ENCODE assay signal across 15 mouse cellular contexts in the genomic region with DNA sequence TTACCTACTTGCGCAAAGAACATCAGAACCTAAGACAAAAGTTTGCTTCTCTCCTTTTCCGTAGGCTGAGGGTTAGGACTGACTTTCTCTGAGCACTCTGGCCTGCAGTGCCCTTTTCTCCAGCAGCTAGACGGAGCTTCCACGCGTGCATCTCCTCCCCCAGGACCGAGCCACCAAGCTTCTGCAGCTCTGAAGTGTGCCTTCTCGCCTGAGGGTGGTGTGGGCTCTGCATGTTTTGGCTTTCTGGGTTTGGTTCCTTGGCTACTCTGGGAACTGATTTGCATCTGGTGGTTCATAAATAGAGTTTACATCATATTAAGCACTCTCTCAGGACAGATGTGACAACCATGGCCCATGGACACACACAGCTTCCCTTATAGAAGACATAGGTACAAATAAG.
DNase-seq lines count a peak whose midpoint lies in the region; ATAC-seq lines count a peak whose summit lies in the region.
"Had no signal": no experiment of that assay in that cellular context is flagged by ENCODE, and none has a peak within 500 bp of the region (broad histone marks: within the 10 kb centered on the region; RNA-seq: fewer than 3 reads in every experiment).

No protein-coding gene starts in this region.

- peak overlapping the region; percentile 70 for H3K4me2 ChIP-seq in heart, embryonic 12.5 days
- H3K4me2 ChIP-seq in intestine, embryonic 15.5 days (replicated peaks): peak overlapping the region; percentile 51
- no peak overlapping the region for H3K4me2 ChIP-seq in liver, embryonic 11.5 days
- H3K4me2 ChIP-seq: embryonic facial prominence, embryonic 13.5 days; forebrain, embryonic 13.5 days; hindbrain, embryonic 12.5 days had no signal

- 57% methylated on average over 7 of the region's 7 CpGs for WGBS in heart, embryonic 12.5 days
- 78% methylated on average over 7 of the region's 7 CpGs for WGBS in intestine, embryonic 15.5 days
- WGBS in liver, embryonic 11.5 days: 85% methylated on average over 7 of the region's 7 CpGs

- peak overlapping the region; percentile 34; the same call in 1 of the 2 replicates for H3K4me3 ChIP-seq in heart, embryonic 12.5 days
- H3K4me3 ChIP-seq in intestine, embryonic 15.5 days (replicated peaks): no peak overlapping the region
- H3K4me3 ChIP-seq in liver, embryonic 11.5 days (ENCODE audit: low read depth, low read length): no peak overlapping the region
- H3K4me3 ChIP-seq: embryonic facial prominence, embryonic 13.5 days; forebrain, embryonic 13.5 days; hindbrain, embryonic 12.5 days had no signal

- no peak for ATAC-seq in heart, embryonic 12.5 days (ENCODE audit: insufficient number of reproducible peaks, low FRiP score)
- ATAC-seq in intestine, embryonic 15.5 days: no peak
- no peak for ATAC-seq in liver, embryonic 11.5 days (replicated peaks; ENCODE audit: low FRiP score)
- ATAC-seq: forebrain, embryonic 13.5 days had no signal

- H3K4me1 ChIP-seq in heart, embryonic 12.5 days (replicated peaks): peaks cover 100% of the 10 kb centered on the region
- H3K4me1 ChIP-seq in intestine, embryonic 15.5 days (replicated peaks): peaks cover 96% of the 10 kb centered on the region
- peaks cover 71% of the 10 kb centered on the region for H3K4me1 ChIP-seq in liver, embryonic 11.5 days (replicated peaks; ENCODE audit: control insufficient read depth, insufficient read depth, low read length)

- H3K27ac ChIP-seq in heart, embryonic 12.5 days (ENCODE audit: poor library complexity, severe bottlenecking): peak overlapping the region; percentile 92
- H3K27ac ChIP-seq in intestine, embryonic 15.5 days: peak overlapping the region; percentile 39; the same call in 1 of the 2 replicates
- H3K27ac ChIP-seq in liver, embryonic 11.5 days (ENCODE audit: low read depth, low read length): no peak overlapping the region
- H3K27ac ChIP-seq: forebrain, embryonic 13.5 days; hindbrain, embryonic 12.5 days; liver, embryonic 14.5 days had no signal

- H3K9me3 ChIP-seq in heart, embryonic 12.5 days (replicated peaks): no peaks in the 10 kb centered on the region
- no peaks in the 10 kb centered on the region for H3K9me3 ChIP-seq in intestine, embryonic 15.5 days
- no peaks in the 10 kb centered on the region for H3K9me3 ChIP-seq in liver, embryonic 11.5 days (ENCODE audit: control insufficient read depth, low read length)
- H3K9me3 ChIP-seq: embryonic facial prominence, embryonic 13.5 days; forebrain, embryonic 13.5 days; G1E; hindbrain, embryonic 12.5 days had no signal

- no peaks in the 10 kb centered on the region for H3K27me3 ChIP-seq in heart, embryonic 12.5 days (replicated peaks)
- no peaks in the 10 kb centered on the region for H3K27me3 ChIP-seq in intestine, embryonic 15.5 days (replicated peaks)
- H3K27me3 ChIP-seq in liver, embryonic 11.5 days (replicated peaks; ENCODE audit: control insufficient read depth, insufficient read depth, low read length): no peaks in the 10 kb centered on the region
- H3K27me3 ChIP-seq: embryonic facial prominence, embryonic 13.5 days; forebrain, embryonic 13.5 days; hindbrain, embryonic 12.5 days had no signal

- H3K36me3 ChIP-seq in heart, embryonic 12.5 days: no peaks in the 10 kb centered on the region
- no peaks in the 10 kb centered on the region for H3K36me3 ChIP-seq in intestine, embryonic 15.5 days
- H3K36me3 ChIP-seq in liver, embryonic 11.5 days (ENCODE audit: control insufficient read depth, insufficient read depth, low read length): no peaks in the 10 kb centered on the region
- H3K36me3 ChIP-seq: G1E; hindbrain, embryonic 12.5 days had no signal

- DNase-seq in heart, postnatal 4 days: no peak
- DNase-seq in left cerebral cortex, adult 18-20 months (ENCODE audit: low spot score in 2 of 2): peak; percentile 33 to 48
- no peak for DNase-seq in left cerebral cortex, postnatal 14 days (ENCODE audit: low spot score in 2 of 2)
- DNase-seq in brain, adult 2 months (ENCODE audit: low read depth, low spot score): peak; percentile 63
- DNase-seq in adrenal gland, postnatal 14 days: no peak
- DNase-seq in liver, embryonic 11.5 days (ENCODE audit: low spot score): no peak
- DNase-seq: adrenal gland, postnatal 36 days; gastrocnemius, postnatal 10 days had no signal

- intact Hi-C loops in left cerebral cortex, postnatal 14 days (cut with DNase I): no loop called here

- peak overlapping the region; percentile 71 for H3K9ac ChIP-seq in heart, embryonic 12.5 days
- 0 out of 2 replicates have a peak overlapping the region, but pooled peaks have one; percentile 36 for H3K9ac ChIP-seq in intestine, embryonic 15.5 days
- H3K9ac ChIP-seq in liver, embryonic 11.5 days (ENCODE audit: low read depth, low read length): no peak overlapping the region
- H3K9ac ChIP-seq: embryonic facial prominence, embryonic 13.5 days; forebrain, embryonic 13.5 days; hindbrain, embryonic 12.5 days; liver, embryonic 14.5 days had no signal

Comparison
In these comparisons a context has a peak if more than half of its experiments do, and no peak if none do; other contexts are left out.
1. DNase-seq: peak in left cerebral cortex, adult 18-20 months (2 of 2) and brain, adult 2 months (single experiment); none in heart, postnatal 4 days (single experiment), left cerebral cortex, postnatal 14 days (0 of 2), adrenal gland, postnatal 14 days (single experiment) and liver, embryonic 11.5 days (single experiment).